Mouse (Mus musculus) neural tube, embryonic 12.5 days (tissue): ENCODE measurements at regions not wholly inside any gene's neighbourhood (a gene's known extent, or its start where the extent isn't known, plus 50 kb on each side); places are given as distances from the start of the nearest gene placed in this dataset.

Source experiments
- ATAC-seq: fragments of 200-750 bp; cut with Nextera tagmentation; 2 replicates; pipeline ENCODE4 v1.8.0; 2017; ENCODE audit warnings: low read depth, mild to moderate bottlenecking, moderate TSS enrichment, moderate library complexity; ENCODE audit not compliant: low FRiP score
- H3K27ac ChIP-seq: fragments of 300-500 bp; sonication (generic); 2 replicates; pipeline ENCODE4 v1.5.1; 2016
- H3K27me3 ChIP-seq: fragments of 300-500 bp; sonication (generic); replicated peaks from 2 replicates; pipeline ENCODE4 v1.6.1; 2016; ENCODE audit warnings: mild to moderate bottlenecking
- H3K36me3 ChIP-seq: fragments of 300-500 bp; sonication (generic); 2 replicates; pipeline ENCODE4 v1.6.1; 2016; ENCODE audit warnings: mild to moderate bottlenecking
- H3K4me1 ChIP-seq: fragments of 300-500 bp; sonication (generic); 2 replicates; pipeline ENCODE4 v1.6.1; 2016
- H3K4me2 ChIP-seq: fragments of 300-500 bp; sonication (generic); replicated peaks from 2 replicates; pipeline ENCODE4 v1.6.1; 2016; ENCODE audit warnings: mild to moderate bottlenecking
- H3K4me3 ChIP-seq: fragments of 300-500 bp; sonication (generic); 2 replicates; pipeline ENCODE4 v1.5.1; 2016
- H3K9ac ChIP-seq: fragments of 300-500 bp; sonication (generic); 2 replicates; pipeline ENCODE4 v1.6.1; 2016; ENCODE audit warnings: mild to moderate bottlenecking
- H3K9me3 ChIP-seq: fragments of 300-500 bp; sonication (generic); 2 replicates; pipeline ENCODE4 v1.6.1; 2016; ENCODE audit warnings: mild to moderate bottlenecking
- WGBS: fragments of 180-500 bp; shearing (Covaris S2); methylation state at CpG from one replicate; pipeline ENCODE4 v1.1.7; 2016; 5-methylcytosine and 5-hydroxymethylcytosine counted together

DNA sequence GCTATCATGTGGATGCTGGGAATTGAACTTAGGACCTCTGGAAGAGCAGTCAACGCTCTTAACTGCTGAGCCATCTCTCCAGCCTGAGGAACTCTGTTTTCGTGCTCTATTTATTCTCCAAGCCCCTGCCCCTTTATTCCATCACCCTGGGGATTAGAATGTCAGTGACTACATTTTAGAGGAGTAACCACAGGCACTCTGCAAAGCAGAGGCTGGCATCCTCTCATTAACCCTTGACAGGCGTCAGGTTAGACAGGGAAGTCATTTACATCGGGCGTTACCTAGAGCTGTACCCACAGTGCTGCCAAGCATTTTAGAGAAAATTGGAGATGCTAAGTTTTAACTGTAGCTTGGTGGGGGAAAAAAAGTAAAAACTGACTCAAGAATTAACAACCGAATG is 105.4 kb upstream of the Krr1 start:
- Histone ChIP-seq H3K36me3 (no peaks in the 10 kb centered on the region), H3K4me2 (no peak overlapping the region), H3K9ac (no peak overlapping the region), H3K4me3 (no peak overlapping the region), H3K4me1 (0 out of 2 replicates have a peak, but pooled peaks cover 2% of the 10 kb centered on the region), H3K27me3 (no peaks in the 10 kb centered on the region), H3K9me3 (no peaks in the 10 kb centered on the region), H3K27ac (no peak overlapping the region)
- peak; percentile 70; the same call in 1 of the 2 replicates for ATAC-seq
- WGBS: 25% methylated on average over 6 of the region's 6 CpGs

DNA sequence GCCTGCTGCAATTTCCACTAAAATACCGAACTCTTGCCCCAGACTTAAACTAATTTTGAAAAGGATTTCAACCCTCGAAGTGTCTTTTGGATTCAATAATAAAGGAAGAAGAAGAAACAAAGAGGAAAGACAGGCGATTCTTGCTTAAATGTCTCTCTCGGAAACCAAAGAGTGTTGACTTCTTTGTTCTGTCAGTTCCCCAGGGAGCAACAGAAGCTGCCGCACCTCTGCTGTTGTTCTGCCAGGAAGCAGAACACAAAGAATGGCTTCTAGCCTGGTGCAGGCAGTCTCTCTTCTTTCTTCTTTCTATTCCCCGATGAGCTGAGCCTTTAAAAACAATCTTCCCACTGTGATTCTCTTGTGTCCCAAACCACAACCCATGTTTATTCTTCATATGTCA is 104.9 kb upstream of the Krr1 start:
- Histone ChIP-seq H3K9me3 (no peaks in the 10 kb centered on the region), H3K4me3 (no peak overlapping the region), H3K36me3 (no peaks in the 10 kb centered on the region), H3K4me2 (no peak overlapping the region), H3K27ac (no peak overlapping the region), H3K27me3 (no peaks in the 10 kb centered on the region), H3K4me1 (0 out of 2 replicates have a peak, but pooled peaks cover 2% of the 10 kb centered on the region), H3K9ac (no peak overlapping the region)
- peak; percentile 66; the same call in 1 of the 2 replicates for ATAC-seq
- 3% methylated on average over 6 of the region's 6 CpGs for WGBS

DNA sequence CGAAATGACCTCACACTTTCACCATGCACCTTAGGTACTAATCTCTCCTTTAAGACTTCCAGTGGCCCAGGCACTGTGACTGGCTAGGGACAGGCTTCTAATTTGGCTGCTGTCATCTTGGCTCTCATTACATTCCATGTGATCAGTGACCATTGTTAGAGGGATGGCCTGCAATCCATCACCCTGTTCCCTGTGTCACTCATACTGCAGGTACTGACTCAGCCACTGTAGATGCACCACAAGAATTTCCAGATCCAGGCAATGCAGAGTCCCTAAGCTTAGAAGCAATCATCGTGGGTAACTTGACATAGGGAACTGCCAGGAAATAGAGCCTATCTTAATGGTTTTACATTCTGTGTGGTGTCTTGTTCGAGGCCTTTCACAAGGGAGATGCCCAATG is 92.1 kb upstream of the Krr1 start:
- no peaks in the 10 kb centered on the region for H3K36me3 ChIP-seq
- H3K27ac ChIP-seq: no peak overlapping the region
- no peak overlapping the region for H3K9ac ChIP-seq
- ATAC-seq: no peak
- no peak overlapping the region for H3K4me2 ChIP-seq
- H3K4me3 ChIP-seq: no peak overlapping the region
- no peaks in the 10 kb centered on the region for H3K4me1 ChIP-seq
- H3K27me3 ChIP-seq: no peaks in the 10 kb centered on the region
- 50% methylated on average over 3 of the region's 3 CpGs for WGBS
- no peaks in the 10 kb centered on the region for H3K9me3 ChIP-seq

DNA sequence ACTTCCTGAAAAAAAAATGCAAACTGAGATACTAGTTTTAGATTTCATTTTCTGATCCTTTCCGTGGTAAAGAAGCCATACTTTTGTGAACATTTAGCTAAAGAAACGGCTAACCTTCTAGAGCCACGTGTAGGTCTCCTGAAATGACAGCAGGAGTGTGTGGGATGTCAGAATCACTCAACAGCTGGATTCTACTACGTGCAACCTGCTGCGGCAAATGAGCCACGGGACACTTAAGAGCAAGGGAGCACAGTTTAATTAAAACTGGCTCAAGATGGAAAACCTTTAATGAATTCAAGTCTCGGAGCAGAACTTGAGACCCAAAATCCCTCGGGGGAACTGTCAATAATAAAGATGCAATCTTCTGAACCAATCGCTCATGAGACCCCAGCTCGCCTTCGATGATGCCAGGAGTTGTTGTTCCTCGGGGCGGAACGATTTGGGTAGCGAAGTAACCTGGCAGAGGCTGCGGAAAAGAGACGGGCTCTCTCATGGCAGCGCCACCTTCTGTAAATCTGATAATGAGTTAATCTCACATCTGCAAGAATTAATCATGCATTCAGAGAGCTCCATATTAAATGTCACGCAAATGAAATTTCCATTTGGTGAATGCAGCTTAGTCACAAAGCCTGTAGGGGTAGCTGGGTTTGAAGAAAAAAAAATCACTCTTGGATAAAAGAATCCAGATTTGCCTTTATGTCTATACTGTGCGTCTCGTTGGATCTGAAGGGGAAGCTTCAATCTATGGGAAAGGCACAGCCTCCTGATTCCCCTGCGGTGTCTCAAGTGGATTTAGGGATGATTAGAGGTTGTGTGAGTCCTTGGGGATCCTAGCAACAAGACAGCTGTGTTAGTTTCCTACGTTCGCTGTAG is 90.9 kb upstream of the Krr1 start:
- H3K4me1 ChIP-seq: no peaks in the 10 kb centered on the region
- no peaks in the 10 kb centered on the region for H3K9me3 ChIP-seq
- no peaks in the 10 kb centered on the region for H3K27me3 ChIP-seq
- 73% methylated on average over 24 of the region's 24 CpGs for WGBS
- H3K36me3 ChIP-seq: no peaks in the 10 kb centered on the region
- H3K9ac ChIP-seq: no peak overlapping the region
- no peak for ATAC-seq
- H3K4me2 ChIP-seq: no peak overlapping the region
- no peak overlapping the region for H3K4me3 ChIP-seq
- no peak overlapping the region for H3K27ac ChIP-seq

DNA sequence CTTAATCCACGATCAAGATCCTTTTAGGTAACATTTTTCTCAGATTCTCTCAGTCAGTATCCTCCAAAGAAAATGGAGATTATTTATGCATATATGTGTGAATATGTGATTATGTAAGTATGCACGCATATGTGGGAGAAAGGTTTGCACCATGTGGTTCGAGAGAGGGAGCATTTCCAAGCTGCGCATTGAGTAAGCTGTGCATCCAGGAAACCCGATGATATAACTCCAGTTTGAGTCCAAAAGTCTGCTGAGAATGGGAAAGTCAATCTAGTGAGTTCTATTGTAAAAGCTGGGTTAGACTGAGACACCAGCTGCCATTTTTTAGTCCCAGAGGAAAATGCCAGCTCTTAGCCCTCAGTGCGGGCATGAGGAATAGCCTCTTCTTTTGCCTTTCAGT is 89.9 kb upstream of the Krr1 start:
- no peaks in the 10 kb centered on the region for H3K9me3 ChIP-seq
- no peaks in the 10 kb centered on the region for H3K4me1 ChIP-seq
- H3K4me2 ChIP-seq: no peak overlapping the region
- no peaks in the 10 kb centered on the region for H3K36me3 ChIP-seq
- H3K9ac ChIP-seq: no peak overlapping the region
- H3K27me3 ChIP-seq: no peaks in the 10 kb centered on the region
- no peak overlapping the region for H3K27ac ChIP-seq
- 96% methylated on average over 6 of the region's 6 CpGs for WGBS
- H3K4me3 ChIP-seq: no peak overlapping the region
- ATAC-seq: no peak

DNA sequence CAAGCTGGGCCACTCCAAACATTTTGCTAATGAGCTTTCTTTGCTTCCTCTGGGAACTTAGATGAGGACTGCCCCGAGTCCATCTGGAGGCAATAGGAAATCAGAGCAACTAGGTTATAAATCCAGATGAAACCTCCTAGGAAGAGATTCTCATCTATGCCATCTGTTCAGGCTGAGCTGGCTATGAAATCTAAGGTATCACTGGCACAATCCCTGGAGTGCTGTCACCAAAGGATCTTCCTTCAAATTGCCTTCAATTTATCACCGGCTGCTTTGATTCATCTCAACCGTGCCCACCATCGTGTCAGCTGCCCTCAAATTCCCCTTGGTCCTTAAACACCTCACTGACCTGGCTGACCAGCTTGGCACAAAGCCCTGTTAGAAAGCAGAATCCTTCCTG is 87.8 kb upstream of the Krr1 start:
- no peak overlapping the region for H3K4me3 ChIP-seq
- H3K9me3 ChIP-seq: no peaks in the 10 kb centered on the region
- H3K4me1 ChIP-seq: no peaks in the 10 kb centered on the region
- H3K9ac ChIP-seq: no peak overlapping the region
- WGBS: 52% methylated on average over 4 of the region's 4 CpGs
- H3K4me2 ChIP-seq: no peak overlapping the region
- H3K27ac ChIP-seq: no peak overlapping the region
- no peaks in the 10 kb centered on the region for H3K36me3 ChIP-seq
- no peak for ATAC-seq
- H3K27me3 ChIP-seq: no peaks in the 10 kb centered on the region

DNA sequence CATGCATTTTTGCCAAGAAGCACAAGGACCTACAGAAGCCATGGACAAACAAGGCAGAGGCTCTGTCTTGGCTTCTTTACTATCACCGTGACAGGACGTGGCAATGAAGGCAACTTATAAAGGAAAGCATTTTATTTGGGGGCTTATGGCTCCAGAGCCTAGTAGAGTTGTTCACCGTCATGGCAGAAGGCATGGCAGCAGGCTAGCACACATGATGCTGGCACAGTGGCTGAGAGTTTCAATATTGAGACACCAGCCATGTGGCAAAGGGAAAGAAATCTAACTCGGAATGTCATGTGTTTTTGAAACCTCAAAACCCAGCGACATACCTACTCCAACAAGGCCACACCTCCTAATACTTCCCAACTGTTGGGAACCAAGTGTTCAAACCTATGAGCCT is 83.4 kb upstream of the Krr1 start:
- Histone ChIP-seq H3K4me3 (no peak overlapping the region), H3K27ac (no peak overlapping the region), H3K27me3 (no peaks in the 10 kb centered on the region), H3K9me3 (no peaks in the 10 kb centered on the region), H3K4me2 (no peak overlapping the region), H3K36me3 (no peaks in the 10 kb centered on the region), H3K4me1 (no peaks in the 10 kb centered on the region), H3K9ac (no peak overlapping the region)
- 91% methylated on average over 5 of the region's 5 CpGs for WGBS
- ATAC-seq: no peak

GRCm38 (mm10) chr10:111893489-111893888 is 79.0 kb upstream of the Krr1 start:
- Histone ChIP-seq H3K27me3 (no peaks in the 10 kb centered on the region), H3K4me2 (no peak overlapping the region), H3K4me3 (no peak overlapping the region), H3K4me1 (no peaks in the 10 kb centered on the region), H3K9me3 (no peaks in the 10 kb centered on the region), H3K9ac (no peak overlapping the region), H3K36me3 (no peaks in the 10 kb centered on the region), H3K27ac (no peak overlapping the region)
- 88% methylated on average over 5 of the region's 5 CpGs for WGBS
- ATAC-seq: no peak

GRCm38 (mm10) chr10:111893941-111894340 is 78.5 kb upstream of the Krr1 start:
- Histone ChIP-seq H3K9ac (no peak overlapping the region), H3K4me1 (no peaks in the 10 kb centered on the region), H3K4me3 (no peak overlapping the region), H3K9me3 (no peaks in the 10 kb centered on the region), H3K36me3 (no peaks in the 10 kb centered on the region), H3K27me3 (no peaks in the 10 kb centered on the region), H3K4me2 (no peak overlapping the region), H3K27ac (no peak overlapping the region)
- no peak for ATAC-seq
- WGBS: 83% methylated on average over 8 of the region's 8 CpGs

DNA sequence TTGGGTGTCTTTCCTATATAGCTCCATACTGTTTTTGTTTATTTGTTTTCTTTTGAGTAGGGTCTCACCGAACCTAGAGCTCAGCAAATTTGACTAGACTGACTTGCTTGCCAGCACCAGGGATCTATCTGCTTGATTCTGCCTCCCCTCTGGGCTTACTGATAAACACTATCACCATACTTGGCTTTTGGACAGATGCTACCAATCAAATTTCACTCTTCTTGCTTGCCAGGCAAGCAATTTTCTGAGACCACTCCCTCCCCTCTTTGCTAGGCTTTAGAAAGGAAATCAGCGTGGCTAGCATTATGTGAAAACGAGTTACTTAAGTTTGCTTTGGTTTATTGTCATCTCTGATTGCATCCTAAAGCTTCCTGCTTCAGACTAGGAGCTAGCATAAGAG is 75.1 kb upstream of the Krr1 start:
- H3K27ac ChIP-seq: no peak overlapping the region
- ATAC-seq: no peak
- 81% methylated on average over 3 of the region's 3 CpGs for WGBS
- H3K4me3 ChIP-seq: no peak overlapping the region
- H3K36me3 ChIP-seq: no peaks in the 10 kb centered on the region
- no peak overlapping the region for H3K9ac ChIP-seq
- H3K4me1 ChIP-seq: no peaks in the 10 kb centered on the region
- H3K9me3 ChIP-seq: no peaks in the 10 kb centered on the region
- no peaks in the 10 kb centered on the region for H3K27me3 ChIP-seq
- H3K4me2 ChIP-seq: no peak overlapping the region

DNA sequence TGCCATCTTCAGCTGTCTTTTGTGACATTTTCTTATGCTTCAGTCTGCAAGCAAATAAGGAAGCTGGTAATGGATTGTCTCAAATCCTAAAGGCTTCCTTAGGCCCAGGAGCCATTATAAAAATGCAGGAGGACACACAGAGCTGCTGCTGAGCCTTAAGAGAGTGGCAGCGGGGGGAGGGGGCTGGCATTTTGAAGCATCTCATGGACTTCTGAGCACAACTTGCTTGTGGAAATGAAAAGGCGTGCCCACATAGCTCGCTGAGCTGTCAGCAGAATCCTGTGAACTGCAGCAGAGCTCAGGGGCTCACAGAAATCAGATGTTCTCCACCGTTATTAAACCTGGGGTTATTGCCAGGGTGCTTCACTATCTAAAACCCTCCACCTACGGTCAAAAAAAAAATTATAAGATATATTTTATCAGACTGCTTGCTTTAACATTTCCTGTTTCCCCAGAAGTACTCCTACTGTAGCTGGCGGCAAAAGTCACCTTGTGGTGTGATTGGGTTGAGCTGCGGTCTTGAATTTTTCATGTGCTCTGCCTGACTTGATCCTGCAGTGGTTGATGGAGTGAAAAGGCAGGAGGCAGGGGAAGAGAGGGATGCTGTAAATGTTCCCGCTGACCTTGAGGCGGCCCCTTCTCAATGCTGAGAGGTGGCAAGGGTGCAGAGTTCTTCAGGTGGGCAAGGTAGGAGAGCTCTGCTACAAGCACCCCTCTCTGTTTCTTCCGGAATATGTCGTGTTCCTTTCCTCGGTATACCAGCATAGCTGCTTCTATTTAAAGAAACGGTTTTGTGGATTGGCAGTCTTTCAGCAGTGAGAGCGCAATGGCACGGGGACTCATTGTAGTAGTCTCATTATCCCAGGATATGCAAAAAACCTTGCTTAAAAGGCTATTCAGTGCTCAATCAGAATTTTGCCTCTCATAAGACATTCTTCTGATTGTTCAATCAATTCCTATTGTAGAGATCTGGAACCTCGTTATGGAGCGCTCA is 71.4 kb upstream of the Krr1 start:
- no peak for ATAC-seq
- Histone ChIP-seq H3K27ac (no peak overlapping the region), H3K36me3 (no peaks in the 10 kb centered on the region), H3K9me3 (no peaks in the 10 kb centered on the region), H3K9ac (no peak overlapping the region), H3K4me1 (no peaks in the 10 kb centered on the region), H3K4me2 (no peak overlapping the region), H3K27me3 (no peaks in the 10 kb centered on the region), H3K4me3 (no peak overlapping the region)
- WGBS: 81% methylated on average over 17 of the region's 17 CpGs

DNA sequence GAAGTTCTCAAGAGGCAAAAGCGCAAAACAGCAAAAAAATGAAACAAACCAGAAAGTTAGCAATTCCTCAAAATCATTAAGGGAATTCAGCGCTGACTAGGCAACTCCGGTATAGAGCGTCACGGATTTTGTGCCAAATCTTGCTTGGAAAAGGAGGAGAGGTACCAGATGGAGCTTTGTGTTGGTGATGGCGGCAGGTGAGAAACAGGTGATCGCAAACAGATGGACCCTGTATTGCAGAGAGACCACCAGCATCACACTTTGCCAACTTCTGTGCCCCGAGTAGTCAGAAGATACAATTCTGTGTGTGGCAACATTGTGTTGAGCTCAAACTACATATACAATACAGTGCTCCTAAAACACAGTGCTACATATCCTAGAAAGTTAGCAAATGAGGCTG is 68.5 kb upstream of the Krr1 start:
- Histone ChIP-seq H3K4me3 (no peak overlapping the region), H3K36me3 (no peaks in the 10 kb centered on the region), H3K9ac (no peak overlapping the region), H3K9me3 (no peaks in the 10 kb centered on the region), H3K4me2 (no peak overlapping the region), H3K27ac (no peak overlapping the region), H3K27me3 (no peaks in the 10 kb centered on the region), H3K4me1 (no peaks in the 10 kb centered on the region)
- ATAC-seq: no peak
- WGBS: 95% methylated on average over 8 of the region's 8 CpGs
